Mouse (Mus musculus) kidney, embryonic 14.5 days (tissue): Measurements from ENCODE around the gene Cbr2. TPM values are rescaled to one million over a fixed set of nuclear protein-coding genes. Genes with fewer than 3 reads are reported as not detected.
"Not testable (repeated sequence)": the region's sequence is repeated elsewhere in the genome, so short reads cannot be mapped to it uniquely, and the experiment has no call there.

Experiments used
- ATAC-seq: fragments of 200-750 bp; cut with Nextera tagmentation; 2 replicates; pipeline ENCODE4 v1.8.0; 2017; ENCODE audit warnings: moderate number of reproducible peaks, mild to moderate bottlenecking, moderate TSS enrichment, moderate library complexity; ENCODE audit not compliant: low FRiP score, low TSS enrichment
- H3K27ac ChIP-seq: fragments of 300-500 bp; sonication (generic); 2 replicates; pipeline ENCODE4 v1.5.1; 2014; ENCODE audit warnings: low read depth, mild to moderate bottlenecking, low read length, moderate library complexity, mixed read lengths
- H3K27me3 ChIP-seq: fragments of 300-500 bp; sonication (generic); 2 replicates; pipeline ENCODE4 v1.6.1; 2014; ENCODE audit warnings: mild to moderate bottlenecking, low read length; ENCODE audit not compliant: control insufficient read depth, insufficient read depth
- H3K36me3 ChIP-seq: fragments of 300-500 bp; sonication (generic); 2 replicates; pipeline ENCODE4 v1.6.1; 2014; ENCODE audit warnings: low read length, mixed read lengths; ENCODE audit not compliant: control insufficient read depth, insufficient read depth
- H3K4me1 ChIP-seq: fragments of 300-500 bp; sonication (generic); 2 replicates; pipeline ENCODE4 v1.6.1; 2014; ENCODE audit warnings: low read length, mixed read lengths; ENCODE audit not compliant: control insufficient read depth, insufficient read depth
- H3K4me2 ChIP-seq: fragments of 300-500 bp; sonication (generic); replicated peaks from 2 replicates; pipeline ENCODE4 v1.6.1; 2014; ENCODE audit warnings: low read depth, mild to moderate bottlenecking, low read length
- H3K4me3 ChIP-seq: fragments of 300-500 bp; sonication (generic); 2 replicates; pipeline ENCODE4 v1.5.1; 2014; ENCODE audit warnings: mild to moderate bottlenecking, low read length
- H3K9ac ChIP-seq: fragments of 300-500 bp; sonication (generic); 2 replicates; pipeline ENCODE4 v1.6.1; 2014; ENCODE audit warnings: low read depth, mild to moderate bottlenecking, low read length, moderate library complexity
- H3K9me3 ChIP-seq: fragments of 300-500 bp; sonication (generic); 2 replicates; pipeline ENCODE4 v1.6.1; 2016; ENCODE audit warnings: low read length; ENCODE audit not compliant: control insufficient read depth
- WGBS: fragments of 180-500 bp; shearing (Covaris S2); extraction: QIAGEN DNeasy Blood & Tissue Kit; methylation state at CpG from one replicate; pipeline ENCODE4 v1.1.7; 2014; 5-methylcytosine and 5-hydroxymethylcytosine counted together
- polyA plus RNA-seq: library from polyadenylated mRNA; unstranded; fragments of >200 nt; fragmentation: Nextera tagmentation; extraction: Ambion mirVana; gene quantifications from 2 replicates; pipeline ENCODE4 v1.2.1, GENCODE M21; 2014

Cbr2 gene
- polyA plus RNA-seq, result 0.47 TPM in 1 of 2 replicates, not detected in the other

DNA sequence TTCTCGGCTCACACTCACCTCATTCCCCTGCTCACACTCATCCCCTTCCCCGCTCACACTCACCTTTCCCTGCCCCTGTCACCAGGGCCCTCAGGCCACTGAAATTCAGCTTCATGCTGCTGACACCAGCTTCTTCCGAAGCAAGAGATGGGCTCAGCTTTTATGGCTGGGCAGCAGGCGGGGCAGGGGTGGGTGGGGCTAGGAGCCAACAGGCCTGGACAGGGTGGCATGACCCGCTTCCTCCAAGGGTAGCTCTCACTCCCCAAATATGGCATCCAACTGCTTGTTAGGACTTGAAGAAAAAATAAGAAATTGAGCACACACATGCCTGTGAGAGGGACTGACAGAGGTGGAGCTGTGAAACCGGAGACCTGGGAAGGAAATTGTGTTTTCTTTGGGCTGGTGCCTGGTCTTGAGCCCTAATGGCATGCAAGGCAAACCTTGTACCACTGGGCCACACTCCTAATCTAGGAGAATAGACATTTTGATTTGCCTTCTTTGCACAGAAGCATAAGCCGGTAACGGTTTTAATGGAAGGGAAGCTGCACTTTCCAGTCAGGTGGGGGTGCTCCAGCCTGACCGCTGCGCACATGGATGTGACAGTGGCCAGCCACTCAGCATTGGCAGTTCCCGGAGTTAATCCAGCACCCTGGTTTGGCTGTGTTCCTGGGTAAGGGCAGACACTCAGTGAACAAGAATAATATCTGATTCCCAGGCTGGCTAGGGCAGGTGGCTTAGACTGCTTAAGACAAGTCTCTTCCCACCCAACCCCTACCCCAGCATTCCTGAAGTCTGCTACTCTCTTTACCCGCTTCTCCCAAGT, at the start of gene Cbr2:
Cbr2 (minus strand) TSS at position 257 of the 823 bp plus-strand sequence.
- ATAC-seq, result no peak
- H3K9ac ChIP-seq, result no peak within 1 kb of the TSS
- 0 out of 2 replicates have a peak, but pooled peaks cover 5% of the 10 kb centered on the region for H3K4me1 ChIP-seq
- H3K9me3 ChIP-seq, result no peaks in the 10 kb centered on the region
- no peaks in the 10 kb centered on the region for H3K36me3 ChIP-seq
- H3K4me2 ChIP-seq, result no peak within 1 kb of the TSS
- 63% methylated on average over 12 of the region's 12 CpGs for WGBS
- no peak within 1 kb of the TSS for H3K4me3 ChIP-seq
- no peak within 1 kb of the TSS for H3K27ac ChIP-seq
- no peaks in the 10 kb centered on the region for H3K27me3 ChIP-seq

DNA sequence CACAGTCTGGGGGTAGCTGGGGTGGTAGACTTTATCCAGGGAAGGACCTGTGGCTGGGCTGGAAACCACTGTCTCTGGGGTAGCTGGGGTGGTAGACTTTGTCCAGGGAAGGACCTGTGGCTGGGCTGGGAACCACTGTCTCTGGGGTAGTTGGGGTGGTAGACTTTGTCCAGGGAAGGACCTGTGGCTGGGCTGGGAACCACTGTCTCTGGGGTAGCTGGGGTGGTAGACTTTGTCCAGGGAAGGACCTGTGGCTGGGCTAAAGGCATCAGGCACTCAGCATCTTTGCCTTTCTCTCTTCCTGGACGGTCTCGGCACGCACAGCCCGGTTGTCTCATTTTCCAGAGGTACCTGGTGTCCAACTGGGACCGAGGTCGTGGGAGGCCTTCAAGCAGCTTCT, 49.4 kb upstream of the Cbr2 start:
- not testable (repeated sequence) for H3K4me2 ChIP-seq, H3K4me3 ChIP-seq, H3K9me3 ChIP-seq, H3K27me3 ChIP-seq, H3K27ac ChIP-seq, ATAC-seq, H3K9ac ChIP-seq
- peaks cover 16% of the 10 kb centered on the region for H3K4me1 ChIP-seq
- WGBS, result 96% methylated on average over 6 of the region's 6 CpGs
- H3K36me3 ChIP-seq, result peaks cover 21% of the 10 kb centered on the region; the same call in 1 of the 2 replicates

DNA sequence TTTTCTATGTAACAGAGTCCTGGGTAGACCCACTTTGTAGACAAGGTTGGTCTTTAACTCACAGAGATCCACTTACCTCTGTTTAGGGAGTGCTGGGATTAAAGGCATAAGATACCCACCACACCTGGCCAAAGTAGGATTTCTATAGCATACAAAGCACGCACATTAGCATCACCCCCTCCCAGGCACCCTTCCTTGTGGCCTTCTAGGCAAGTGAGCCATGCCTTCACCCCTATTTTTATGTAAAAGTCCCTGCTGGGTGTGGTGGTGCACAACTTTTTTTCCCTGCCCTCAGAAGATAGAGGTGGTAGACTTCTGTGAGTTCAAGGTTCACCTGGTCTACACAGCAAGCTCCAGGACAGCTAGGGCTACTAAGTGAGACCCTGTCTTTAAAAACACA, 48.0 kb upstream of the Cbr2 start:
- ATAC-seq, result no peak
- WGBS, result 94% methylated on average over 1 of the region's 1 CpGs

DNA sequence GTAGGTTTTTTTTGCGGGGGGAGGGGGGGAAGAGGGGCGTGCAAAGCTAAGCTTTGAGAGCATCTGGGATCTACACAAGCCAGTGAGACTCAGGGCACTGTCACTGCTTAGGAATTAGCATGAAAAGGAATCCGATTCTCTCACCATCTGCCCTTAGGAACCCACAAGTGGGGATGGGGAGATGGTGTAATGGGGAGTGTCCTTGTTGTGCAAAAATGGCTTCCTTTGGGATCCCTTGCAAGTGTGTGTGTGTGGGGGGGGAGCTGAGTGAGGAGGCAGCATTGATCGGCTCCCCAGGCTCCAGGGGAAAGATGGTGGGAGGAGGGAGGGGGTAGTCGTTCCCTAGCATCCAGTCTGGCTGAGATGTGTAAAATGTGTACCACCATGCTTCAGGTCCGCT, 45.2 kb upstream of the Cbr2 start:
- Histone ChIP-seq H3K4me2 (no peak overlapping the region), H3K9ac (no peak overlapping the region), H3K27me3 (no peaks in the 10 kb centered on the region), H3K4me1 (no peaks in the 10 kb centered on the region), H3K27ac (no peak overlapping the region), H3K36me3 (peaks cover 13% of the 10 kb centered on the region; the same call in 1 of the 2 replicates), H3K9me3 (no peaks in the 10 kb centered on the region), H3K4me3 (no peak overlapping the region)
- WGBS, result 40% methylated on average over 6 of the region's 6 CpGs
- ATAC-seq, result no peak

More for the DNA sequence above, 48.0 kb upstream of the Cbr2 start:
- Histone ChIP-seq H3K4me1 (peaks cover 8% of the 10 kb centered on the region; the same call in 1 of the 2 replicates), H3K27me3 (no peaks in the 10 kb centered on the region), H3K4me2 (no peak overlapping the region), H3K4me3 (no peak overlapping the region), H3K9ac (no peak overlapping the region), H3K27ac (no peak overlapping the region), H3K9me3 (no peaks in the 10 kb centered on the region), H3K36me3 (peaks cover 13% of the 10 kb centered on the region; the same call in 1 of the 2 replicates)

DNA sequence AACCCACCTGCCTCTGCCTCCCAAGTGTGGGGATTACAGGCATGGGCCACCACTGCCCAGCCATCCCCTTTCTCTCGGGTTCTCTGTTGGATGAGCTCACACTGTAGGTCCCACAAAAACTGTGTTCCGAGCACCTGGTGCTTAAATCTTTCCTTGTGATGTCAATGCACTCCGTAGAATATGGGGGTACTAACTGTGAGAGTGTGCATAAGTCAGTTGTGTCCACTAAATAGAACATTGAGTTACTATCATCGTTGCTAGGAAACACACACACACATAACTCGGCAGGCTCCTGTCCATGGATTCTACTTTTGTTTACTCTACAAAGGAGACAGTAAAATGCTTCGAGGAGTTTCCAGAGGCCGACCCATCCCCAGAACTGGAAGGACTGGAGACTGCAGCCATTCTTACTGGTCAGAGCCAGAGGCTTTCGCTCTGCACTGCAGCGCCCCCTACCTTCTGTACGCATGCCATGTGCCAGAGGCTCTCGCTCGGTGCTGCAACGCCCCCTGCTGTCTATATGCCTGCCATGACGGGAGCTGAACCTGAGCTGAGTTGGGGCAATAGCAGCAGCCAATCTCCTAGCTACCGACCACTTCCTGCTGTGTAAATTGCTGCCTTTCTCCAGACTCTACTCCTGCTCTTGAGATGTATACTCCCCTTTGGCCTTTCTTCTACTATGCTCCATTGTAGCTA, 44.0 kb upstream of the Cbr2 start:
- Histone ChIP-seq H3K4me2 (no peak overlapping the region), H3K9me3 (no peaks in the 10 kb centered on the region), H3K27ac (no peak overlapping the region), H3K9ac (no peak overlapping the region), H3K27me3 (no peaks in the 10 kb centered on the region), H3K4me1 (no peaks in the 10 kb centered on the region), H3K4me3 (no peak overlapping the region), H3K36me3 (peaks cover 6% of the 10 kb centered on the region; the same call in 1 of the 2 replicates)
- ATAC-seq, result peak; percentile 91
- whole genome bisulfite sequencing, result 27% methylated on average over 15 of the region's 15 CpGs

DNA sequence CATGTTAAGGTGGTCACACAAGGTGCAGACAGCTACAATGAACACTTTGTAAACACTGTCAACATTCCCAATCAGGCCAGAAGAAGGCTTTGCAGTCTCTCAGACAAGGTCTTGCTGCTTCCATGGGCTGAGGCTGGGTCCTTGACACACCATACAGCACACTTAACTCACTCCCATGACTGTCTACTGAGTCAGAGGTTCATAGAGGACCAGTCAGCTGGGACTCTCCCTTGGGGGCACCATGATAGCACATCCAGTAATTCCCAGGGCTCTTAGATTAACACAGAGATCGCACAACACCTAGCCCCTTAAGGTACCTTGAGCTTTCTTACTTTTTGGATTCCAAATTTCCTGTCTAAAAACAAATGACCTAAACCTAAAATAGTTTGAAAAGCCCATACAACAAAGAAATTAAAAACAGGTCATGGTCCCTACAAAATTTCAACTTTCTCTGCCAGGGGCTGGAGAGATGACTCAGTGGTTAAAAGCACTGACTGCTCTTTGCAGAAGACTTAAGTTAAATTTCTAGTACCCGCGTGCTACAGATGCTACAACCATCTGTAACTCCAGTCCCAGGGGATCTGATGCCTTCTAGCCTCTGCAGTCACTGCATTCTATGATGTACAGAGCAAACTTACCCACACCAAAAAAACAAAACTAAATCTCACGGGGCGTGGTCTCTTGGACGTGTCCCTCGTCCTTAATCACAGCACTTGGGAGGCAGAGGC, 41.7 kb upstream of the Cbr2 start:
- Histone ChIP-seq H3K9me3 (no peaks in the 10 kb centered on the region), H3K4me2 (no peak overlapping the region), H3K4me1 (no peaks in the 10 kb centered on the region), H3K27ac (no peak overlapping the region), H3K4me3 (no peak overlapping the region), H3K9ac (no peak overlapping the region), H3K27me3 (no peaks in the 10 kb centered on the region), H3K36me3 (no peaks in the 10 kb centered on the region)
- no peak for ATAC-seq
- WGBS, result 88% methylated on average over 7 of the region's 7 CpGs

DNA sequence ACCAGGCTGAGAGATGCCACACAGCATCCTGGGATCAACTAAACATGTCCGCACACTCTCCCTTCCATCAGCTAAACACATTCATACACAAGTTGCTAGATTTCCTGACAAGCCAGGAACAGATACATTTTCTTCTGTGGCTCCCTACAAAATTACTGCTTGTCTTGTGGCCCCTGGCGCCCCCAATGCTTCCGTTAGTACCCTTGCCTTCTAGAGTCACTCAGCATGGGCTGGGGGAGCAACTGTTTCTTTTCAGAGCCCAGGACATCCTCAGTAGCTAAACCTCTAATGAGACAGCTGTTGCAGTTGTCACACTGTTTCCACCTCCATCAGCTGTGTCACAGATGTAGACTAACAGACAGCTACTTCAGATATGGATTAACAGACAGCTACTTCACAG, 40.8 kb upstream of the Cbr2 start:
- no peaks in the 10 kb centered on the region for H3K36me3 ChIP-seq
- H3K9ac ChIP-seq, result no peak overlapping the region
- no peaks in the 10 kb centered on the region for H3K4me1 ChIP-seq
- no peak overlapping the region for H3K4me2 ChIP-seq
- WGBS, result 84% methylated on average over 3 of the region's 3 CpGs
- H3K9me3 ChIP-seq, result no peaks in the 10 kb centered on the region
- H3K27me3 ChIP-seq, result no peaks in the 10 kb centered on the region
- no peak overlapping the region for H3K27ac ChIP-seq
- no peak for ATAC-seq
- no peak overlapping the region for H3K4me3 ChIP-seq

DNA sequence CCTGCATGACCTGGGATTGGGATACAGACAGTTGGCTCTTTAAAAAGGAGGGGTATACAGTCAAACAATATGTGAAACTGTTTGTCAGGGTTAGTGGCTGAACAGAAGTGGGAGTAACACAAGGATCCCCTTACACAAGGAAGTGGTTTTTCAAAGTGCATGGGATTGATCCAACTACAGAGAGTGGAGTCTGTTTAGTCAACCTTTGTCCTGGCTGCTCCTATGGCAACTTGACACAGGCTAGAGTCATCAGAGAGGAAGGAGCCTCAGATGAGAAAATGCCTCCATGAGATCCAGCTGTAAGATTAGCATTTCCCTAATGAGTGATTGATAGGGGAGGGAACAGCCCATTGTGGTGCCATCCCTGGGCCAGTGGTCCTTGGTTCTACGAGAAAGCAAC, 36.3 kb upstream of the Cbr2 start:
- Histone ChIP-seq H3K4me2 (no peak overlapping the region), H3K4me3 (no peak overlapping the region), H3K36me3 (no peaks in the 10 kb centered on the region), H3K27ac (no peak overlapping the region), H3K9me3 (no peaks in the 10 kb centered on the region), H3K27me3 (no peaks in the 10 kb centered on the region), H3K4me1 (no peaks in the 10 kb centered on the region), H3K9ac (no peak overlapping the region)
- WGBS, result 25% methylated on average over 1 of the region's 1 CpGs
- ATAC-seq, result no peak
